Mouse (Mus musculus): Measurements from ENCODE around the gene Ube2g1.

The Ube2g1 gene

GRCm38 (mm10) chr11:72606694-72607407 is at the start of gene Ube2g1:
TSS of gene Ube2g1 (plus strand) at chr11:72607283.
- peak; percentile 96 for DNase-seq (ENCODE audit: low spot score)

- DNase-seq (ENCODE audit: low spot score): no peak
These were observed 48.9 kb upstream of the Ube2g1 start for GRCm38 (mm10) chr11:72558155-72558554.

GRCm38 (mm10) chr11:72560661-72561060 is 46.4 kb upstream of the Ube2g1 start:
- no peak for DNase-seq (ENCODE audit: low spot score)

- peak; percentile 29 for DNase-seq (ENCODE audit: low spot score)
These were observed 42.8 kb upstream of the Ube2g1 start for GRCm38 (mm10) chr11:72564232-72564807.

- no peak for DNase-seq (ENCODE audit: low spot score)
These were observed 40.8 kb upstream of the Ube2g1 start for GRCm38 (mm10) chr11:72566304-72566703.

GRCm38 (mm10) chr11:72566816-72567338 is 40.2 kb upstream of the Ube2g1 start:
- no peak for DNase-seq (ENCODE audit: low spot score)

GRCm38 (mm10) chr11:72569051-72569450 is 38.0 kb upstream of the Ube2g1 start:
- DNase-seq (ENCODE audit: low spot score): peak; percentile 45

GRCm38 (mm10) chr11:72569671-72570318 is 37.3 kb upstream of the Ube2g1 start:
- DNase-seq (ENCODE audit: low spot score): no peak

GRCm38 (mm10) chr11:72570319-72570979 is 36.6 kb upstream of the Ube2g1 start:
- peak; percentile 82 for DNase-seq (ENCODE audit: low spot score)

GRCm38 (mm10) chr11:72573819-72574218 is 33.3 kb upstream of the Ube2g1 start:
- DNase-seq (ENCODE audit: low spot score): peak; percentile 41

GRCm38 (mm10) chr11:72576111-72576465 is 31.0 kb upstream of the Ube2g1 start:
- no peak for DNase-seq (ENCODE audit: low spot score)

- no peak for DNase-seq (ENCODE audit: low spot score)
These were observed 30.4 kb upstream of the Ube2g1 start for GRCm38 (mm10) chr11:72576466-72577351.

- no peak for DNase-seq (ENCODE audit: low spot score)
These were observed 28.6 kb upstream of the Ube2g1 start for GRCm38 (mm10) chr11:72578471-72578870.

GRCm38 (mm10) chr11:72581609-72582447 is 25.3 kb upstream of the Ube2g1 start:
- DNase-seq (ENCODE audit: low spot score): no peak

- no peak for DNase-seq (ENCODE audit: low spot score)
These were observed 24.7 kb upstream of the Ube2g1 start for GRCm38 (mm10) chr11:72582448-72582705.

- no peak for DNase-seq (ENCODE audit: low spot score)
These were observed 24.0 kb upstream of the Ube2g1 start for GRCm38 (mm10) chr11:72583092-72583491.

- DNase-seq (ENCODE audit: low spot score): no peak
These were observed 20.5 kb upstream of the Ube2g1 start for GRCm38 (mm10) chr11:72586570-72586969.

- no peak for DNase-seq (ENCODE audit: low spot score)
These were observed 19.4 kb upstream of the Ube2g1 start for GRCm38 (mm10) chr11:72587537-72588233.

- DNase-seq (ENCODE audit: low spot score): no peak
These were observed 11.9 kb upstream of the Ube2g1 start for GRCm38 (mm10) chr11:72595010-72595737.

GRCm38 (mm10) chr11:72597780-72598179 is 9.3 kb upstream of the Ube2g1 start:
- no peak for DNase-seq (ENCODE audit: low spot score)

Measured in c-Kit-positive CD71-positive TER-119-positive erythroid progenitor cells, embryonic 14.5 days (primary cell).